Mouse (Mus musculus) lung, embryonic 16.5 days (tissue): ENCODE results near the gene Rap1a. TPM values are rescaled to one million over a fixed set of nuclear protein-coding genes. Genes with fewer than 3 reads are reported as not detected.

Source experiments
- ATAC-seq: fragments of 200-750 bp; cut with Nextera tagmentation; 2 replicates; pipeline ENCODE4 v1.8.0; 2017; ENCODE audit warnings: low read depth, mild to moderate bottlenecking, moderate library complexity
- H3K27ac ChIP-seq: fragments of 300-500 bp; sonication (generic); 2 replicates; pipeline ENCODE4 v1.5.1; 2014; ENCODE audit warnings: mild to moderate bottlenecking, control low read depth, low read length
- H3K27me3 ChIP-seq: fragments of 300-500 bp; sonication (generic); 2 replicates; pipeline ENCODE4 v1.6.1; 2014; ENCODE audit warnings: low read depth, low read length, mixed read lengths; ENCODE audit not compliant: control insufficient read depth, insufficient read depth
- H3K36me3 ChIP-seq: fragments of 300-500 bp; sonication (generic); 2 replicates; pipeline ENCODE4 v1.6.1; 2014; ENCODE audit warnings: low read length; ENCODE audit not compliant: control insufficient read depth, insufficient read depth
- H3K4me1 ChIP-seq: fragments of 300-500 bp; sonication (generic); replicated peaks from 2 replicates; pipeline ENCODE4 v1.6.1; 2014; ENCODE audit warnings: low read length, mixed read lengths; ENCODE audit not compliant: control insufficient read depth, insufficient read depth
- H3K4me2 ChIP-seq: fragments of 300-500 bp; sonication (generic); 2 replicates; pipeline ENCODE4 v1.6.1; 2014; ENCODE audit warnings: low read depth, low read length, control low read depth
- H3K4me3 ChIP-seq: fragments of 300-500 bp; sonication (generic); 2 replicates; pipeline ENCODE4 v1.5.1; 2014; ENCODE audit warnings: mild to moderate bottlenecking, low read length, control low read depth
- H3K9ac ChIP-seq: fragments of 300-500 bp; sonication (generic); 2 replicates; pipeline ENCODE4 v1.6.1; 2014; ENCODE audit warnings: low read length, control low read depth
- H3K9me3 ChIP-seq: fragments of 300-500 bp; sonication (generic); 2 replicates; pipeline ENCODE4 v1.6.1; 2016; ENCODE audit warnings: low read length; ENCODE audit not compliant: control insufficient read depth
- whole genome bisulfite sequencing: fragments of 180-500 bp; shearing (Covaris S2); extraction: QIAGEN DNeasy Blood & Tissue Kit; methylation state at CpG from one replicate; pipeline ENCODE4 v1.1.7; 2014; 5-methylcytosine and 5-hydroxymethylcytosine counted together
- polyA plus RNA-seq: library from polyadenylated mRNA; unstranded; fragments of >200 nt; fragmentation: Nextera tagmentation; extraction: Ambion mirVana; gene quantifications from 2 replicates; pipeline ENCODE4 v1.2.1, GENCODE M21; 2015

The Rap1a gene
- 126 and 130 TPM in 2 replicates for polyA plus RNA-seq

- 18% methylated on average over 37 of the region's 50 CpGs for WGBS
- H3K27ac ChIP-seq: peak within 1 kb of the TSS; percentile 84
These were observed at the start of gene Rap1a for GRCm38 (mm10) chr3:105801191-105802166. TSS of gene Rap1a (minus strand) at chr3:105801336.

GRCm38 (mm10) chr3:105846294-105847069 lies 45.3 kb upstream of the Rap1a start:
- Histone ChIP-seq H3K27ac (peak overlapping the region; percentile 36; the same call in 1 of the 2 replicates), H3K36me3 (no peaks in the 10 kb centered on the region), H3K27me3 (no peaks in the 10 kb centered on the region), H3K4me3 (no peak overlapping the region), H3K4me1 (peaks cover 7% of the 10 kb centered on the region), H3K9ac (no peak overlapping the region), H3K9me3 (no peaks in the 10 kb centered on the region), H3K4me2 (no peak overlapping the region)
- WGBS: 34% methylated on average over 7 of the region's 7 CpGs
- ATAC-seq: peak; percentile 82

More at GRCm38 (mm10) chr3:105801191-105802166, at the start of gene Rap1a:
- Histone ChIP-seq H3K9me3 (no peaks in the 10 kb centered on the region), H3K9ac (peak within 1 kb of the TSS; percentile 88), H3K27me3 (no peaks in the 10 kb centered on the region), H3K4me1 (peaks cover 12% of the 10 kb centered on the region), H3K4me2 (peak within 1 kb of the TSS; percentile 64), H3K36me3 (no peaks in the 10 kb centered on the region), H3K4me3 (peak within 1 kb of the TSS; percentile 72)
- peak; percentile 96 for ATAC-seq

- Histone ChIP-seq H3K36me3 (no peaks in the 10 kb centered on the region), H3K9ac (no peak overlapping the region), H3K27ac (no peak overlapping the region), H3K4me1 (no peaks in the 10 kb centered on the region), H3K27me3 (no peaks in the 10 kb centered on the region), H3K4me2 (no peak overlapping the region), H3K9me3 (no peaks in the 10 kb centered on the region), H3K4me3 (no peak overlapping the region)
- ATAC-seq: no peak
- WGBS: 80% methylated on average over 4 of the region's 4 CpGs
These were observed 38.7 kb upstream of the Rap1a start for GRCm38 (mm10) chr3:105839836-105840235.

GRCm38 (mm10) chr3:105838655-105839054 lies 37.5 kb upstream of the Rap1a start:
- no peaks in the 10 kb centered on the region for H3K36me3 ChIP-seq
- H3K4me2 ChIP-seq: no peak overlapping the region
- H3K4me1 ChIP-seq: no peaks in the 10 kb centered on the region
- no peaks in the 10 kb centered on the region for H3K9me3 ChIP-seq
- ATAC-seq: no peak
- H3K4me3 ChIP-seq: no peak overlapping the region
- WGBS: 56% methylated on average over 3 of the region's 3 CpGs
- H3K9ac ChIP-seq: no peak overlapping the region
- H3K27me3 ChIP-seq: no peaks in the 10 kb centered on the region
- no peak overlapping the region for H3K27ac ChIP-seq

- H3K27ac ChIP-seq: no peak overlapping the region
- H3K27me3 ChIP-seq: no peaks in the 10 kb centered on the region
- no peak for ATAC-seq
- no peak overlapping the region for H3K4me2 ChIP-seq
- H3K9ac ChIP-seq: no peak overlapping the region
- H3K4me3 ChIP-seq: no peak overlapping the region
- no peaks in the 10 kb centered on the region for H3K9me3 ChIP-seq
- 82% methylated on average over 3 of the region's 3 CpGs for WGBS
- H3K4me1 ChIP-seq: no peaks in the 10 kb centered on the region
- no peaks in the 10 kb centered on the region for H3K36me3 ChIP-seq
These were observed 35.7 kb upstream of the Rap1a start for GRCm38 (mm10) chr3:105836883-105837282.

- no peaks in the 10 kb centered on the region for H3K4me1 ChIP-seq
- no peak overlapping the region for H3K27ac ChIP-seq
- no peaks in the 10 kb centered on the region for H3K36me3 ChIP-seq
- H3K4me3 ChIP-seq: no peak overlapping the region
- 60% methylated on average over 3 of the region's 3 CpGs for WGBS
- no peak overlapping the region for H3K9ac ChIP-seq
- H3K4me2 ChIP-seq: no peak overlapping the region
- H3K9me3 ChIP-seq: no peaks in the 10 kb centered on the region
- no peaks in the 10 kb centered on the region for H3K27me3 ChIP-seq
- no peak for ATAC-seq
These were observed 34.7 kb upstream of the Rap1a start for GRCm38 (mm10) chr3:105835875-105836274.

GRCm38 (mm10) chr3:105831584-105831983 lies 30.4 kb upstream of the Rap1a start:
- Histone ChIP-seq H3K4me1 (no peaks in the 10 kb centered on the region), H3K4me2 (no peak overlapping the region), H3K4me3 (no peak overlapping the region), H3K27ac (no peak overlapping the region), H3K9ac (no peak overlapping the region), H3K27me3 (no peaks in the 10 kb centered on the region), H3K9me3 (no peaks in the 10 kb centered on the region), H3K36me3 (no peaks in the 10 kb centered on the region)
- no peak for ATAC-seq
- WGBS: 87% methylated on average over 3 of the region's 3 CpGs

- WGBS: 37% methylated on average over 7 of the region's 7 CpGs
These were observed 24.5 kb upstream of the Rap1a start for GRCm38 (mm10) chr3:105825501-105826161.

More at GRCm38 (mm10) chr3:105825501-105826161, 24.5 kb upstream of the Rap1a start:
- Histone ChIP-seq H3K4me3 (no peak overlapping the region), H3K4me2 (no peak overlapping the region), H3K4me1 (0 out of 2 replicates have a peak, but pooled peaks cover 2% of the 10 kb centered on the region), H3K9ac (no peak overlapping the region), H3K27ac (no peak overlapping the region), H3K36me3 (no peaks in the 10 kb centered on the region), H3K27me3 (no peaks in the 10 kb centered on the region), H3K9me3 (no peaks in the 10 kb centered on the region)
- ATAC-seq: peak; percentile 74
